Mouse (Mus musculus): ENCODE data around the gene Mindy1.
"Not testable (repeated sequence)": the region's sequence is repeated elsewhere in the genome, so short reads cannot be mapped to it uniquely, and the experiment has no call there.

Gene Mindy1

DNA sequence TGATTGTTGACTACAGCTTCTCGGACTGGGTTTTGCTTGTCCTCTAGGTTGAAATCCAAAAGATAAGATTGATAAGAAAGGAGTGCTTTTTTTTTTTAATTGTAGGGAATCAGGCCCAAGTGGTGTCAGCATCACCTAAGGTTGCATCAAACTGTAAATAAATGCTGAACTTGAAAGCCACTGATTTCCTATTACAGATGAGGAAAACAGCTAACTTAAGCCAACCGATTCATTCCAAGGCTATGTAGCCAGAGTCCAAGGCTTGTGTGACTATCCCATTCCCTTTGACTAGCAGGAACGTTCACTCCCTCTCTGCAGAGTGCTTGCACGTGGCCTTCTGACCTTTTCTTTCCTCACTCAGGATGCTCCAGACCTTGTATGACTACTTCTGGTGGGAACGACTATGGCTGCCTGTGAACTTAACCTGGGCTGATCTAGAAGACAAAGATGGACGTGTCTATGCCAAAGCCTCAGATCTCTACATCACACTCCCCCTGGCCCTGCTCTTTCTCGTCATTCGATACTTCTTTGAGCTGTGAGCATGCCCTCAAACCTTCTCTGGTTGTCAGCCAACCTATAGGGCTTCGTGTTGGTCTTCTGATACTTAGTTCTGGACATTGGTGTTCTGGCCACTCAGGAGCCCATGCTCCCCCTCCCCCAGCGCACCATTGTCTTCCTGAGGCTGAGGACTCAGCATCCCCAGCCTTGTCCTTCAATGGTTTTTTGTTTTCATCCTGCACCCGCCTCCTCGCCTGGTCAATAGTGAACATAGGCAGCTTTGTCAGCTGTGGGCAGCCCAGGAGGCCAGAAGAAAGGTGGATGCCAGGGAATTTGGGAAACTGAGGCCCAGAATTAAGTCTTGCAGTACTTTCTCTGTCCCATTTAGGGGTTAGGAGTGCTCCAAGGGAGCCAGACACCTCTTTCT is 38.8 kb downstream of the Mindy1 start:
- no peak for DNase-seq (ENCODE audit: low spot score)

GRCm38 (mm10) chr3:95323429-95323828 is 42.3 kb downstream of the Mindy1 start:
- DNase-seq (ENCODE audit: low spot score): no peak

GRCm38 (mm10) chr3:95324454-95325144 is 43.5 kb downstream of the Mindy1 start:
- no peak for DNase-seq (ENCODE audit: low spot score)

- no peak for DNase-seq (ENCODE audit: low spot score)
These were observed 47.8 kb downstream of the Mindy1 start for GRCm38 (mm10) chr3:95328803-95329404.

- no peak for DNase-seq (ENCODE audit: low spot score)
These were observed 50.4 kb downstream of the Mindy1 start for GRCm38 (mm10) chr3:95331528-95331927.

GRCm38 (mm10) chr3:95337345-95337744 is 56.2 kb downstream of the Mindy1 start:
- no peak for DNase-seq (ENCODE audit: low spot score)

- DNase-seq (ENCODE audit: low spot score): no peak
These were observed 57.1 kb downstream of the Mindy1 start for GRCm38 (mm10) chr3:95338251-95338650.

DNA sequence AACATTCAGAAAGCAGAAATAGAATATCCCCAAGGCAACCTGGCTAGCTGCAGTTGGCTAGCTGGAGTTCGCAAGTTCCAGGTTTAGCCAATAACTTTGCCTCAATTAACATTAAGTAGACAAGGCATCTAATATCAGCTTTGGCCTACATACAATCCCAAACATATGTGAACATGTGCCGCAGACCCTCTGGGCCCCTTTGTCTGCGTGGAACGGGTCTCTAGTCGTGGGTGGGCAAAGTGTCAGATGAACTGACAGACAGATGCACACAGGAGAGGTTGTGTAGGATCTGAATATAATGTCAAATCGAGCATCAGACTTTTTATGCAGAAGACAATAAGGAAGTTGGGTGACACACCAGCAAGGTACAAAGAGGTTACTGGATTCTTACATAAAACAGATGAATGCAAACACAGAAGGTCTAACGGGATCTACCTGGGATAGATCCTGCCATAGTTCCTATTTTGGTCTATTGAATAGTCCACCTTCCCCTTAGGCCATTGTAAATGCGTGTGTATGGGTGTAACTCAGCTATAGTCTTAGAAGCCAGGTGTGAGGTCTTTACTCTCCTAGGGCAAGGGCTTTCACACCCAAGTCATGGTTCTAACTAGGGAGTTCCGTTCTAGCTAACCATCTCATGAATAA is 62.3 kb downstream of the Mindy1 start:
- not testable (repeated sequence) for DNase-seq (ENCODE audit: low spot score)

Data from spleen, adult 12 weeks (tissue).